Mouse (Mus musculus): ENCODE measurements around the gene Cebpz.

Gene Cebpz

DNA sequence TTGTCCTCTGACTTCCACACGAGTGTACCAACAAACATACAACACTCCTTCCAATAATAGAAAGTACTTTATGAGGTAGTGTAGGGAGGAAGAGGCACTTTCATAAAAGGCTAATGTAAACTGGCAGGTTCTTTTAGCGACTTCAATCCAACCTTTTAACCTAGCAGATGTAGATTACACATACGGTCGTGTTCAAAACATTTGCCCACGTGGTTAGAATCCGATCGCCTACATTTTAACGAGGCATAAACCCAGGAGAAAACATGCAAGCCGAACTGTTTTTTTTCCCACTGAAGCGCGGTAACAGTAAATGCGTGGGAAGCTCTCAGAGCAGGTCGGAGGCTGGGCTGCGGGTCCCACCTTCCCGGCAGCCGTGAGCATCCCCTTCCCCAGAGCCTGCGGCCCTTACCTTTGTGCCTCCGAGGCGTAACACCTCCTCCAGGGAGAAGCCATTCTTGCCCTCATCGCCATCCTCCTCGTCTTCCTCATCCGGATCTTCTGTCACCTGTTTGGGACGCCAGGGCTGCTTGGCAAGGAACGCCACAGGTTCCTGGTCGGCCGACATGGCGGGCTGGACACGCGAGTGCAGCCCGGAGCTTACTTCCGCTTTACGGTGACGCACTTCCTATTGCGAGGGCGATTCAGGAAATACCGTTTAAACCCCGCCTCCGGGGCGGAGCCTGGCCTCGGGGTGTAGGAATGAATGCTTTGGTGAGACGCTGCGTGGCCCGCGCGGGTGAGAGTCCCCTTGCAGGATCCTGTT, at the start of gene Cebpz, which contains the start of gene Ndufaf7:
Gene Cebpz (minus strand): TSS at position 601 of the 763 bp plus-strand sequence.
Gene Ndufaf7 (plus strand): TSS at position 671 of the 763 bp plus-strand sequence.
- peak; percentile 97 for DNase-seq (ENCODE audit: low spot score)

DNA sequence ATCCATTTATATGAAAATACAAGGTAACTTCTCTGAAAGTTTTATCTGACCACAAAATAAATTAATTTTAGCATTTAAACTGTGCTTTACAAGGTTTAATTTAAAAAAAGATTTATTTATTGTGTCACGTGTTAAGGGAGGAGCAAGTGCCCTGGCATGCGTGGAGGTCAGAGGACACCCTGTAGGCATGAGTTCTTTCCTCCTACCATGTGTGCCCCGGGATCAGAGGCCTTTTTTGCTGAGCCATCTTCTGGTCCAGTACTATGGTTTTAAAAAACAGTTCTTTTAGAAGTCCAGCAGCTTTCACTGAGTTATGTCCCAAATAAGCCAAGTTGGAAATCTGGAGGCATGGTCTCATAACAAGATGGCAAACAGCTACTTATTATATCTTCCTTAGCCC, 46.9 kb upstream of the Cebpz start:
- no peak for DNase-seq (ENCODE audit: low spot score)

DNA sequence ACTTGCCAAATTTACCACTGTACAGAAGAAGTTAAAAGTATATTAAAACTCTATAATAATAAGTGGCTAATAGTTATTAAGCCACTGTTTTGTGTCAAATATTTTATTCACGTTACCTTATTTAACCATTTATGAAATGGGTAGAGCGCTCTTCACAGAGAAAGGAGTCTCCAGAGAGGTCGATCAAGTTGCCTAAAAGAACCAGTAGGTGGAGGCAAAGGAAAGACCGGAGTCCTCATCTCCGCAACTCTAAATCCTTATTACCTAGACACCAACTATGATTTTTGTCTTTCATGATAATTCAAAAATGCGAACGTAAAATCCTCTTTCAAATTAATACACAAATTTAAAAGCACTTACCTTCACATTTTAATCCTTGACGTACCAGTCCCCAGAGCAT, 46.3 kb upstream of the Cebpz start:
- DNase-seq (ENCODE audit: low spot score), result no peak

DNA sequence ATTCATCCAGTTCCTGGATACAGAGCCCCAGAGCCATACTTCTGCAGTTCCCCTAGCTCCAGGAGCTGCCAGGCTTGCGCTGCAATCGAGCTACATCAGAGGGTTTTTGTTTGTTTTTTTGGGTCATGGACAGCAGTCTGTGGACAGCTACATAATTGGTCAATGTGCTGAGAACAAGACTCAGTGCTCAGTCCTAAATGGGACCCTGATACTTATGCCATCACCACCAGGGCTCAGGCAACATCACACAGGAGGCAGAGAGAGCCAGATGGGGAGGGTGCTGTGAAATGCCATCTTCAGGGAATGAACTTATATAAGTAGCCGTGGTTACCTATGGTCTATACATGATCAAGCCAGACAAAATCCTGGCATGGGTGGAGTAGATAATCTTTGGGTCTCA, 31.6 kb upstream of the Cebpz start:
- no peak for DNase-seq (ENCODE audit: low spot score)

DNA sequence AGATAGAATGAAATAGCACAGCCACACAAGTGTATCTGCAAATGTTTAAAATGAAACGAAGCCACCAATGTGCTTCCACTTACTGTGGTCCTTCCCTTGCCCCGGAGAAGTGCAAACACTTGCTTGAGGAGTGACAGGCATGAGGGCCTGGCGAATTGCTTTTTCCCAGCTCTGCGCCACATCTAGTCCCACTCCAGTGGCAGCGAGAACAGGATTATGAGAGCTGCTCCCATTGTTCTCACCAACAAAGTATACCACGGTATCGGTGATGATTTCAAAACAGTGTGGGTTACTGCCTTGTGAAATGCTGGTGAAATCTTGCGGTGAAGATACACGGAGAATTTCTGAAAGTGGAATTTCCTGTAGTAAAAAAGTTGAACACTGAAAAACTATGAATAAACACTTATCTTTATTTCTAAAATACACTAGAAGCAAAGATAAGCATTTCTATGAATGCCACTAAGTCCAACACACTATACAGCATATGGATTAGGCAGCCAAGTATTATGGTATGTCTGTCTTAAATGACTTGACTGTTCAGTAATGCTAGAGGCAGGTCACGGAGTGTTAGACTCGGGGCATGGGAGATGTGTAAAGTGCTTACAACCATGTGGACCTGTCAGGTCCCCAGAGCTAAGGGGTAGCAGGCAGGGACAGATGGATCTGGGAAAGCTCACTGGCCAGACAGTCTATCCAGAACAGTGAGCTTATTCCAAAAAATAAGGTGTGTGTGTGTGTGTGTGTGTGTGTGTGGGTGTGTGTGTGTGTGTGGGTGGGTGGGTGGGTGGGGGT, 29.4 kb upstream of the Cebpz start:
- DNase-seq (ENCODE audit: low spot score), result peak; percentile 56

DNA sequence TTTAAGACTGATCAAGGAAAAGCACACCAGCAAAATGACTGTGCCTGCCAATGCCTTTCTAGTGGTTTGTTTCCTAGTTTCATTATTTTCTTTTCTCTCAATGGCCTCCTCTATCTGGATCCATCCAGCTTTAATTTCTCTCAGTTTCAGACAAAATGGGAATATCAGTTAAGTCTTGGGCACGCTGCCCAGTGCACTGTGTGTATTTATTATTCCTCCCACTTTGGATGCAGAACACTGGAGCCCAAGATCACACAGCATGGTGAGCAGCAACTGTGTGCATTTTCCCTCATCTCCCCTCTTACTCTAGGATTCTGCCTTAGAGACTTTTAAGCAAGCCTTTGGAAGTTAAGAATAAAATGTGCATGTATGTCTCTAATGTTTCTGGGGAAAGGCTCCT, 27.5 kb upstream of the Cebpz start:
- no peak for DNase-seq (ENCODE audit: low spot score)

DNA sequence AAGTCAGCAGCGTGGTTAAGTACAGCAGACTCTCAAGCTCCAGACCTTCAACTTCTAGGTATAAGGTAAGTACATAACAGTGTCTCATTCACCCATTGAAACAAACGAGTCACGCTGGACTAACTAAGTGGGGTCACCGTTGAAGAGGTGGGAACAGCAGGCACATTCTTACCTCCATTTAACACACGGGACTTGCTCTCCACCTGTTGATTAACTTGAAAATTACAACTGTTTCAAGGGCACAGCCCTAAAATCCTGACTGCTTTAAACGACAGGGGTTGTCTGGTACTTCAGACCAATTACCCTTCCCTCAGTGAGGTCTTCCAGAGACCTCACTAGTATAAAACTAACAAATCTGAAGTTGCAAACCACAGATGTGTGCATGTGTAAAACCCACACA, 22.6 kb upstream of the Cebpz start:
- no peak for DNase-seq (ENCODE audit: low spot score)

DNA sequence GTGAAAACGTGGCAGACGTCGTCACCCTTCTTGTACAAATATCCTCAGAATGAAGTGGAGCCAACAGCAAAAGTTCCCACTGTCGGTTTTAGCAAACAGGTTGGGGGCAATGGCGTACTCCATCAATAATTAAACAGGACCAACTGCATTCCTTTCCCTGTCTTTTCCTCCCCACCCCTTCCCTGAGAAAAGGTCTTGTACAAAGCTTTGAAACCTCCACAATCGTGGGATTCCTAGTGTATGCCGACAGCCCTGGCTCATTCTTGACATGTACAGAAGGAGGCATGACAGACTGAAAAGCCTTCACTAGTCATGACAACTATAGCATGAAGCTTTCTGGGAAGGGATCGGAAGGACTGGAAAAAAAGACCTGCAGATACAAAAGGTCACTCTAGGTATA, 16.4 kb upstream of the Cebpz start:
- peak; percentile 10 for DNase-seq (ENCODE audit: low spot score)

DNA sequence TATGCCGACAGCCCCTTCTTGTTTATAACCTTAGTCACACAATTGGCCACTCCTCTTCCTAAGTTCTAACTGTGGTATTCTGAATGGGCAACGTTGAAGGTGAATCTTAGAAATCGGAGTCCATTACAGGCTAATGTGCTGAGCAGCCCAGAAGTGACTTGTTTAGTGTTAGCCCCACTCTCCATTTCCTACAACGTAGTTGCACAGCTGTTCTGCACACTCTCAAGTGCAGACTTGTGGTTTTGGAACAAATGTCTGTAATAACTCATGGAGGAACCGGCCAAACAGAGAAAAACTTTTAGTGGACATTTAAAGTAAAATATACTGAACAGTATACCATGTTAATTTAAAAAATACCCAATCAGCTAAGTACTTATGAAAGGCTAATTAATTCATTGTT, 15.2 kb upstream of the Cebpz start:
- DNase-seq (ENCODE audit: low spot score), result no peak

DNA sequence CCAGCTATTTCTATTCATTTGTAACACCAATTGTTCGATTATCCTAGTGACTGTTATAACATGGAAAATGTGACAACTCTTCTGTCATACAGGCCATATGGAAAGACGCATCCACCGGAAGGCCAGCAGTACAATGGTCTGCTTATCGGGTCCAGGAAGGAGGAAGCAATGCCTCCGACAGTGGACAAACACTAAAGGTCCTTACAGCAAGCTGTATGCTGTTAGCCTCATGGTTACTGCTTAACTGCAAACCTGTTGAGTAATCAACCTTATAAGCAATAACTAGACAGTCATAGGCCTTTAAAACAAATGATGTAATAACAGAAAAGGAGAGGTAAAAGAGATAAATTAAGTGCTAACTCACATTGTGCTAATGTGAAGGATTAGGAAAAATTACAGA, 14.4 kb upstream of the Cebpz start:
- no peak for DNase-seq (ENCODE audit: low spot score)

DNA sequence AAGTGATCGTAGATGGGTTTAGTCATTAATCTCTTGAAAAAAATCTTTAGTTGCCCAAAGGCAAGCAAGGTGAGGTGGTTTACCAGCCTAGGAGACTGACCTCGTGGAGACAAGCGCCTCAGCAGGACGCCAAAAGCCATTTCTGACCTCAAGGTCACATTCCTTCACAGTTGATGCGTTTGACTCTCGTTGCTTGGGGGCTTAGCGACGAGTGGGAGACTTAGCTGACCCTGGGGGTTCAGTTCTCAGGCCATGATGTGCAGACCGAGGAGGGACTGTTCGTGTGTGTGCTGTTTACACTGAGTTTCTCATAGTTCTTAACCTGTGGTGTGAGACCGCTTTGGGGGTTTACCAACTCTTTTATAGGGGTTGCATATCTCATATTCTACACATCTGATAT, 5.7 kb upstream of the Cebpz start:
- no peak for DNase-seq (ENCODE audit: low spot score)

DNA sequence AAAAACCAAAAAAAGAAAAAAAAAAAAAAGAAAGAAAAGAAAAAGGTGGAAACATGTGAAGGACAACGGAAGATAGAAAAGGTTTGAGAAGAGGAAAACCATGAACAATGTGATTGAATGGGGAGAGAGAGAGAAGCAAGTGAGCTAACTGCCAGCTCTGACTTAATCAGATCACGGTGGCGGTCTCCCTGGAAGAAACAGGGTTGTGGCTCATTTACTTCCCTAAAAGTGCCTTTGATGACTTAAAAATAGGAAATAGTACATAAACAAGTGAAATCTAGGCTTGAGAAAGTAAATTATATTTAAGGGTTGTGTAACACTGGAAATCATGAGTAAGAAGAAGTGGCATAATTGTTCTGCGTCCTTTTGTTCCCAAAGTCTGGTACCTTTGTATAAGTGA, 2.1 kb upstream of the Cebpz start:
- no peak for DNase-seq (ENCODE audit: low spot score)

DNA sequence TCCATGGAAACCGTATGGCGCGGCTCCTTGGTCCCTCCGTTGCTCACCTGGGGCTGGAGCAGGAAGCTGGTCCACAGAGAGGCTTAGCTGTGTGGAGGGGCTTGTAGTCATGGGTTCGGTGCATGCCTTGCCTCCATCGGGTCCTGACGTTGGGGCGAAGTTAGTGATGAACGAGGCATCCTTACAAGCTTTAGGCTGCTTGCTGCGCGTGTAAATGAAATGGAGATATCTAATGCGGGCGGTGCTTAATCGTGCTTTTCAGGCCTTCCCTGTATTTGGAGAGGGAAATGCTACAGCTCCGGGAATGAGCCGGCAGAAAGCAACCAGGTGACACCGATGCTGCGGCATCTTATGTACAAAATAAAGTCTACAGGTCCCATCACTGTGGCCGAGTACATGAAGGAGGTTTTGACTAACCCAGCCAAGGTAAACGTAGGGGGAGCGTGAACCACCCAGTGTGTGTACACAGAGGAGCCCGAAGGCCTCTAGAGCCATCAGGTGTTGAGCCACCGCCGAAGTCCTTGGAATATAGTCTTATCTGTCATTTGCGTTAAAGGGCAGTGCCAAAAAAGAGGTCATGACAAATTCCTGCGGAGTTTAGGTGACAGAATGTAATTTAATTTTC, 475 bp upstream of the Cebpz start:
- DNase-seq (ENCODE audit: low spot score), result no peak

DNA sequence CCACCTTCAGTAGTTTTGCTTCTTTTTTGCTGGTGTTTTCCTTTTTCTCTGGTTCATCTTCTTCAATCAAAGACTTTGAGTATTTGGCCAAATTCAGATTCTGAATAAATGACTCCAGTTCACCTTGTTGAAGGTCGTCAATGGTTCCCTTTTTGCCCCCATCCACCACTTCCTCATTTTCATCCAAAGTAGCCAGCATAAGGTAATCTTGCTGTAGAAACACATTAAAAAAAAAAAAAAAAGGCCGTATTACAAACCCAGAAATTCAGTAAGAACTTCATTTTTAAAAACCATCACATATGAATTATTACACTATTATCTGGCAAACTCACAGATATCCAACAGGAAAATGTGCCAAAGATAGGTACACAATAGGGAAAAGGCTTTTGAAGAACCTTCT, 1.0 kb downstream of the Cebpz start:
- no peak for DNase-seq (ENCODE audit: low spot score)

DNA sequence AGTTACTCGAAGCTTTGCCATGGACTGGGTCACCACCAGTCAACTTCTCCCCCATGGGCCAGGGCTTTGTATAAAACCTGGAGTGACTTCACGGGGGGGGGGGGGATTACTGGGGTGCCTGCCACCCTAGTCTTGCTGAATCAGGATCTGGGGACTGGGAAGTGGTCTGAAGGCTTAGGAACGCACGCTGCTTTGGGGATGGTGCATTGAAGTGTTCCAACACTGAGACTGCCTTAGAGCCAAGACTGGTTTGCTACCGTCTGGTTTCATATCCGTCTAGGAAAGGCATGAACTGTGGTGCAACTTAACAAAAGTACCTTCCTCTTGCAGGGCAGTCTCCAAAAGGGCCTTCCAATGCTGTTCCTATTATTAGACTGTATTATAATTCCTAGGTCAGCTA, 19.2 kb downstream of the Cebpz start:
- no peak for DNase-seq (ENCODE audit: low spot score)

DNA sequence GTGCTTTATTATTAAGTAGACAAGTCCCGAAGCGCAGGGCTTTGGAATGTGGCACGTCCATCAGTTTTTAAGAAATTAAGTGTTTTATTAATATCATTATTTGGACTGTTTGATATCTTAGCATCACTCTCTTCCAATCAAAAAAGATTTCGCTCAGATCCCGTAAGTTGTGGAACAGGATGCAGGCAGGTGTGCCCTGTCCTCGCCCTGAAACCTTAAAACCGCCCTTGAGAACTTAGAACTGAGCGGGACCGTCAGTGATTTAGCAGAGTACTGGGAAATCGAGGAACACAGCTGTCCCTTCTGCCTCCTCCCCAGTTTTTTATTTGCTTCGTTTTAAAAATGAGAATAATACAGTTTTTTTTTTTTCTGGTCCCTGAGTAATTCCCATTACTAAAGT, 20.0 kb downstream of the Cebpz start:
- DNase-seq (ENCODE audit: low spot score), result no peak

DNA sequence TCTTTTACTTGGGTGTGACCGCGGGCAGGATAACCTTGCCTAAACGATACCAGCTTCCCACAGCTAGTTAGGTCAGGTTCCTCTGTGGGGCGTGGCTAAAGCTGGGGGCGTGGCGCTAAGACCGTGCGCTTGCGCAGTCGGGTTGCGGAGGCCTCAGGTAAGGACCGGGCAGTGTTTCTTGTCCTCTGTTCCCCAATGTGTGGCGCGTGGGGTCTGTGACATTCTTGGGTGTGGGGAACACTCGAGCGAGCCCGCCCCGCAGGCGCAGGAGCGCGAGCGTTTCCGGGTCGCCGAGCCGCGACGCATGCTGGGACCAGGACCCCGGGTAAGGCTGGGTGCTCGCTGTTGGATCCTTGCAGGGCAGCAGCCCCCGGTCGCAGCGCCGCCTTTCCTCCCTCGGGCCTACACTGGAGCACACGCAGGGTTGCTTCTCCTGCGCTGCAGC, 20.5 kb downstream of the Cebpz start, which contains the start of gene Cebpzos:
Gene Cebpzos (plus strand): TSS at position 132 of the 445 bp plus-strand sequence.
- DNase-seq (ENCODE audit: low spot score), result peak; percentile 89

DNA sequence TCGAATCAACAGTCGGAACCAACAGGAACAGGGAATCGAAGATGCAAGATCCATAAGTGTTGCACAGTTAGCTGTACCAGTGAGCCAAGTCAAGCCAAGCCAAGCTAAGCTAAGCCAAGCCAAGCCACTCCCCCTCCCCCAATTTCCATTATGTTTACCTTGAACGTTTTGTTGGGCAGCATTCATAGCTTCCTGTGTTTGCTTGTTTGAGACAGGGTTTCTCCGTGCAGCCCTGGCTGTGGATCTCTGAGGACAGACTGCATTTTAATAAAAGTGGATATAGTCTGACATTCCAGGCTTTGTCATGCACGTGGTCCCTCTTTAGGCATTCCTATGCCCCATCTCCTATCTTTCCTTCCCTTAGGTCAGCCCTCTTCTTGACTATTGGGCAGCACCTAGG, 21.1 kb downstream of the Cebpz start:
- DNase-seq (ENCODE audit: low spot score), result no peak

DNA sequence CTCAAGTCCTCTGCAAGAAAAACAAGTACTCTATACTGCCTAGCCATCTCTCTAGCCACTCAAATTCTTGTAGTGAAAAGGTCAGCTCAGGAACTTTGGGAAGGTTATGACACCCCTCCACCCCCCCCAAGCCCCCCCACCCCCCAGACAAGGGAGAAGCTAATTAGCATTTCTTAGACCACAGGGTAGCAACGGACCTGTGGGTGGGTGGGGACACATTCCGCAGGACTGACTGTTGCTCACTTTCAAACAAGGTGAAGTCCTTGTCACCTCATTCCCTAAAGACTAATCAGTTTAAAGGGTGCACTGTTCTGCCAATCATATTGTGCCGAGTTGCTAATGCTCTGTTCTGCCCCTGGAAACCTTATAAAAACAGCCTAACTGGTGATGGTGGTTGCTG, 22.9 kb downstream of the Cebpz start:
- no peak for DNase-seq (ENCODE audit: low spot score)

DNA sequence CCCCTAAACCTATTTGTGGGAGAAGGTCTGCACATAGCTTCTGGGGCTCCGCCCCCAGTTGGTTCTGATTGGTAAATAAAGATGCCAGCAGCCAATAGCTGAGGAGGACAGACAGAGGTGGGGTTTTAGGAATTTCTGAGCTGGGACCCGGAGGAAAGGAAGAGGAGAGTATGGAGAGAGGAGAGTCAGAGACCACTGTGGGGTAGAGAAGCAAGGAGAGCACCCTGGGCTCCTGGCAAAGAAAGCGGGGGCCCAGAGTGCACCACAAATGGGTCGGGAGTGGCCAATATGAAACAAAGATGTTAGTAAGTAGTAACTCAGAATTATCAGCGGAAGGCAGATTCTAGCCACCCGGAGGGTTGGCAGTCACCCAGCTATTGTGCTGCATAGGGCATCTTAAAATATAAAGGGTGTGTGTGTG, 24.0 kb downstream of the Cebpz start:
- DNase-seq (ENCODE audit: low spot score), result no peak

DNA sequence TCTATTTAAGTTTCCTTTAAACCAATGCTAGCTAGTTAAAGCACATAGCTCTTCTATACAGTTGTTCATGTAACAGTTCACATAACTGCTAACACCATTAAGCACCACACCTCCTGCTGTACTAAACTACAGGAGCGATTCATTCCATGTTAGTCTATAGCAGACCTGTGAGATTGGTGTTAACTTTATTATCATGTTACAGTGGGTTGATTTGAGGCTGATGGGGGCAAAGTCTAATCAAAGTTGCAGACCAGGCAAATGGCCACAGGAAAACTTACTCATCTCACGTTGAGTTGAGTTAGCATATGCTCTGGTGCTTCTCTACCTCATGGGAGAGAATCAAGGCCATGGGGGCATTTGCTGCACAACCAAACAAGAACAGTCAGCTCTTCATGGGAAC, 27.5 kb downstream of the Cebpz start:
- DNase-seq (ENCODE audit: low spot score), result no peak

DNA sequence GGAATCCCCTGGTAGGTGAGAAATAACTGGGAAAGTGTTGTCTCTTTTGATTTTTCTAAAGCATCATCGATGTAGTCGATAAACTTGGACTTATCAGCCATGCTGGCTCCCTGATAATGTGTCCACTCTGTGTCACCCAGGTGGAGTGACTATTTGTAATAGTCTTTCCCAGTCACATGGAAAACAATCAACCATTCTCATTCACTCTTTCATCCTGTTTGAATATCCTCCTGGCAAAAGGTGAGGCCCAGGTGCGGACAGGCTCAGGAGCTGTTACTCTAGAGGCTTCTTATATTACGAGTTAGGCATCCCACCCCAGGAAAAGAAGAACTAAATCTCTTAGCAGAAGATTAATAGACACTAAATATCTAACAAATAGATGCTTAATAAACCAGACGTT, 30.0 kb downstream of the Cebpz start, which contains the start of gene Sult6b1:
Gene Sult6b1 (minus strand): TSS at position 101 of the 400 bp plus-strand sequence.
- no peak for DNase-seq (ENCODE audit: low spot score)

DNA sequence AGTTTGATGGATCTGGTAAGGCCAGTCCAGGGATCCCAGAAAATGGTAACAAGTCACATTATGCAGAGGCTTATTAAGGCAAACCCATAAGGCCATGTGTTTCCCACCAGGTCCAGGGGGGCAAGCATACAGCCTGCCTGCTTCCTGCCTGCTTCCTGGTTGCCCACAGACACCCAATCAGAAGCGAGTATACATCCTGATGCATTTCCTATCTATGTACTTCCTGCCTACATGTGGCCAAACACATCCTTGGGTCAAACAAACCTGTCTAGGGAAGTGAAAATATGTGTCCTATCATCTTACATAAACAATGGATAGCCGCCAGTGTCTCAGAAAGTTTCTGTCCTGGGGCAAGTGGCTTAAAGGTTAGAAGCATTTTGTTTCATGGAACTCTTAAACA, 33.7 kb downstream of the Cebpz start:
- no peak for DNase-seq (ENCODE audit: low spot score)
